Mouse (Mus musculus) CH12.LX (cell line): Measurements from ENCODE around the gene Gm45716.

Experiments
- CTCF ChIP-seq, 2 experiments: IDR thresholded peaks in 1 of 2; conservative IDR thresholded peaks in 1 of 2; 2 replicates each; pipeline ENCODE4 v1.5.1; 2011 to 2012; ENCODE audit warnings: low read depth in 2 of 2, low read length in 2 of 2, improper control_type of control experiment in 1 of 2, inconsistent platforms in 1 of 2, mild to moderate bottlenecking in 1 of 2, moderate library complexity in 1 of 2
- KAT2A ChIP-seq: IDR thresholded peaks from 2 replicates; pipeline ENCODE4 v1.6.1; 2012; ENCODE audit warnings: low read length, improper control_type of control experiment, inconsistent platforms; ENCODE audit not compliant: insufficient replicate concordance
- RAD21 ChIP-seq: IDR thresholded peaks from 2 replicates; pipeline ENCODE4 v1.6.1; 2011; ENCODE audit warnings: low read depth, mild to moderate bottlenecking, low read length, improper control_type of control experiment, moderate library complexity

- TF ChIP-seq RAD21: no peak
- no peak for TF ChIP-seq KAT2A
- TF ChIP-seq CTCF (conservative IDR thresholded peaks at IDR 0.05 in 1 of 2, IDR thresholded peaks at IDR 0.05 in 1 of 2; ENCODE audit: low read depth in 2 of 2, low read length in 2 of 2): no peak
Measured at GRCm38 (mm10) chr11:90268934-90269333, 81.5 kb downstream of the Gm45716 start.
